Mouse (Mus musculus): ENCODE measurements around the gene Kat8.

- no peak for TF ChIP-seq POLR2A (IDR thresholded peaks at IDR 0.05; ENCODE audit: low read depth, low read length)
- no peak for TF ChIP-seq CTCF (conservative IDR thresholded peaks at IDR 0.05; ENCODE audit: insufficient read depth, insufficient read length, low read depth, low read length)
Observed at GRCm38 (mm10) chr7:127959364-127959763, 47.0 kb downstream of the Kat8 start.

All from kidney, adult 2 months (tissue).